Comparison of ENCODE assay signal across 21 mouse cellular contexts in the genomic region with DNA sequence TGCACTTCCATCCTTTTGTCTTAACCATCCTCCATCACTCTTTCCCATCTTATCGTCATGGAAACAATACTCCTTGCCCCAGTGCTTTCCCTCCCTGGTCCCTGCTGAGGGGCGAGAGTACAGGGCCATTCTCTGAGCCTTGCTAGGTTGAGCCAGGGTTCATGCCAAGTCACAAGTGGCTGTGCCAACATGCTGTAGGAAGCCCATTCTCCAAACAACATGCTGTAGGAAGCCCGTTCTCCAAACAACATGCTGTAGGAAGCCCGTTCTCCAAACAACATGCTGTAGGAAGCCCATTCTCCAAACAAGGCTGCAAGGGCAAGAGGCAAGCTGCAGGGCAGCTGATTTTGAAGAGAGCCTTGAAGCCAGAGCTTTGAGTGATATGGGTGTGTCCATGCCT. TPM values are rescaled to one million over a fixed set of nuclear protein-coding genes. Genes with fewer than 3 reads are reported as not detected.
DNase-seq lines count a peak whose midpoint lies in the region; TF ChIP-seq lines count a peak whose summit lies in the region.
"Had no signal": no experiment of that assay in that cellular context is flagged by ENCODE, and none has a peak within 500 bp of the region (broad histone marks: within the 10 kb centered on the region; RNA-seq: fewer than 3 reads in every experiment).

No protein-coding gene starts in this region.

- no peaks in the 10 kb centered on the region for H3K9me3 ChIP-seq in limb, embryonic 10.5 days (replicated peaks)
- H3K9me3 ChIP-seq: embryonic facial prominence, embryonic 15.5 days; forebrain, embryonic 10.5 days; heart, embryonic 13.5 days; hindbrain, embryonic 12.5 days had no signal

- no peak overlapping the region for H3K4me3 ChIP-seq in limb, embryonic 10.5 days
- H3K4me3 ChIP-seq in lung, adult 2 months (replicated peaks; ENCODE audit: extremely low read depth, low read depth, low read length): no peak overlapping the region
- H3K4me3 ChIP-seq: embryonic facial prominence, embryonic 15.5 days; erythroblast, embryonic 14.5 days; forebrain, embryonic 10.5 days; gastrocnemius, adult 2 months; heart, embryonic 13.5 days; hindbrain, embryonic 12.5 days had no signal

- no peaks in the 10 kb centered on the region for H3K36me3 ChIP-seq in limb, embryonic 10.5 days
- H3K36me3 ChIP-seq: embryonic facial prominence, embryonic 15.5 days; forebrain, embryonic 10.5 days; heart, embryonic 13.5 days; hindbrain, embryonic 12.5 days had no signal

- H3K27ac ChIP-seq in limb, embryonic 10.5 days: no peak overlapping the region
- H3K27ac ChIP-seq: embryonic facial prominence, embryonic 15.5 days; forebrain, embryonic 10.5 days; gastrocnemius, adult 2 months; heart, embryonic 13.5 days; hindbrain, embryonic 12.5 days had no signal

- H3K4me1 ChIP-seq in limb, embryonic 10.5 days: peaks cover 6% of the 10 kb centered on the region
- peaks cover 9% of the 10 kb centered on the region for H3K4me1 ChIP-seq in lung, adult 2 months (ENCODE audit: control insufficient read depth, insufficient read depth, low read length)

- TF ChIP-seq CTCF in lung, adult 2 months (IDR thresholded peaks at IDR 0.05; ENCODE audit: insufficient read depth, low read length): no peak

- TF ChIP-seq POLR2A in lung, adult 2 months (IDR thresholded peaks at IDR 0.05; ENCODE audit: borderline replicate concordance, extremely low read depth, low read depth, low read length): no peak

- 94% methylated on average over 4 of the region's 4 CpGs for WGBS in limb, embryonic 10.5 days
- 35% methylated on average over 4 of the region's 4 CpGs for WGBS in lung, adult 2 months

- no peaks in the 10 kb centered on the region for H3K27me3 ChIP-seq in limb, embryonic 10.5 days (ENCODE audit: low read depth, poor library complexity, severe bottlenecking)
- H3K27me3 ChIP-seq: embryonic facial prominence, embryonic 15.5 days; heart, embryonic 13.5 days; hindbrain, embryonic 12.5 days had no signal

- peak; percentile 7 for DNase-seq in limb, embryonic 10.5 days (ENCODE audit: low spot score)
- peak; percentile 14 for DNase-seq in lung, adult 2 months
- DNase-seq in lung, postnatal 10 days: peak; percentile 59
- peak; percentile 39 to 74 for DNase-seq in lung, postnatal 4 days
- DNase-seq in adrenal gland, postnatal 36 days: no peak
- no peak for DNase-seq in urinary bladder, postnatal 10 days (ENCODE audit: low spot score)
- DNase-seq: adrenal gland, adult 2 months; adrenal gland, postnatal 25 days; cerebellum, adult 2 months; embryo, embryonic 11 days; gastrocnemius, adult 2 months; gastrocnemius, postnatal 25 days; heart, postnatal 4 days had no signal

RNA-seq across cellular contexts. Expression of a gene that starts 32.3 kb away (rescaled TPM):
- polyA plus RNA-seq in limb, embryonic 10.5 days (2016; fragmentation: Nextera tagmentation; extraction: Ambion mirVana): 16.0 and 16.6 TPM in 2 replicates
- polyA plus RNA-seq in lung, adult 2 months (2012; rRNA removed): 1.2 and 1.3 TPM in 2 replicates
- 10 to 100 TPM in 1 of 2 experiments, 1 to 10 TPM in 1; 8.2 to 10.4 TPM for total RNA-seq in adrenal gland, postnatal 36 days (2021)

RNA-seq across cellular contexts. Expression of a gene that starts 32.5 kb away (rescaled TPM):
- 8.5 and 12.3 TPM in 2 replicates for polyA plus RNA-seq in limb, embryonic 10.5 days (2016; fragmentation: Nextera tagmentation; extraction: Ambion mirVana)
- polyA plus RNA-seq in lung, adult 2 months (2012; rRNA removed): 2.6 and 5.2 TPM in 2 replicates
- 10 to 100 TPM; 14.6 to 16.2 TPM for total RNA-seq in adrenal gland, postnatal 36 days (2021)

RNA-seq across cellular contexts. Expression of a gene that starts 38.3 kb away (rescaled TPM):
- 0.15 and 0.30 TPM in 2 replicates for polyA plus RNA-seq in limb, embryonic 10.5 days (2016; fragmentation: Nextera tagmentation; extraction: Ambion mirVana)
- 113 and 115 TPM in 2 replicates for polyA plus RNA-seq in lung, adult 2 months (2012; rRNA removed)
- under 1 TPM; 0.13 to 0.16 TPM for total RNA-seq in adrenal gland, postnatal 36 days (2021)
- total RNA-seq: common myeloid progenitor, adult 5-6 weeks; granulocyte monocyte progenitor cell, adult 5-6 weeks; heart, adult 8-10 months had no signal
- polyA plus RNA-seq: erythroblast, embryonic 14.5 days had no signal

Comparison
In these comparisons a context has a peak if more than half of its experiments do, and no peak if none do; other contexts are left out.
1. DNase-seq: peak in limb, embryonic 10.5 days (single experiment), lung, adult 2 months (single experiment), lung, postnatal 10 days (single experiment) and lung, postnatal 4 days (2 of 2); none in adrenal gland, postnatal 36 days (0 of 2) and urinary bladder, postnatal 10 days (single experiment).
2. RNA of a gene that starts 38.3 kb away (polyA plus RNA-seq): 113 to 115 TPM in lung, adult 2 months; 0.15 to 0.30 TPM in limb, embryonic 10.5 days; every median in the first group is over 10 times any median in the second.